Mouse (Mus musculus) forebrain, embryonic 15.5 days (tissue): ENCODE measurements at regions not wholly inside any gene's neighbourhood (a gene's known extent, or its start where the extent isn't known, plus 50 kb on each side); places are given as distances from the start of the nearest gene placed in this dataset.

Experiments used
- ATAC-seq: fragments of 200-750 bp; cut with Nextera tagmentation; replicated peaks from 2 replicates; pipeline ENCODE4 v1.8.0; 2017; ENCODE audit warnings: mild to moderate bottlenecking, moderate TSS enrichment, moderate library complexity
- H3K27ac ChIP-seq: fragments of 300-500 bp; sonication (generic); replicated peaks from 2 replicates; pipeline ENCODE4 v1.5.1; 2015; ENCODE audit warnings: mild to moderate bottlenecking, inconsistent platforms
- H3K27me3 ChIP-seq: fragments of 300-500 bp; sonication (generic); 2 replicates; pipeline ENCODE4 v1.6.1; 2015; ENCODE audit warnings: inconsistent platforms
- H3K36me3 ChIP-seq: fragments of 300-500 bp; sonication (generic); 2 replicates; pipeline ENCODE4 v1.6.1; 2015; ENCODE audit warnings: mild to moderate bottlenecking, inconsistent platforms
- H3K4me1 ChIP-seq: fragments of 300-500 bp; sonication (generic); 2 replicates; pipeline ENCODE4 v1.6.1; 2015; ENCODE audit warnings: inconsistent platforms
- H3K4me2 ChIP-seq: fragments of 300-500 bp; sonication (generic); replicated peaks from 2 replicates; pipeline ENCODE4 v1.6.1; 2015; ENCODE audit warnings: mild to moderate bottlenecking, inconsistent platforms
- H3K4me3 ChIP-seq: fragments of 300-500 bp; sonication (generic); 2 replicates; pipeline ENCODE4 v1.5.1; 2015; ENCODE audit warnings: mild to moderate bottlenecking, inconsistent platforms
- H3K9ac ChIP-seq: fragments of 300-500 bp; sonication (generic); replicated peaks from 2 replicates; pipeline ENCODE4 v1.6.1; 2015; ENCODE audit warnings: mild to moderate bottlenecking, inconsistent platforms
- H3K9me3 ChIP-seq: fragments of 300-500 bp; sonication (generic); 2 replicates; pipeline ENCODE4 v1.6.1; 2016; ENCODE audit warnings: inconsistent platforms
- WGBS: fragments of 180-500 bp; shearing (Covaris S2); methylation state at CpG from one replicate; pipeline ENCODE4 v1.1.7; 2015; ENCODE audit warnings: mixed read lengths; 5-methylcytosine and 5-hydroxymethylcytosine counted together

DNA sequence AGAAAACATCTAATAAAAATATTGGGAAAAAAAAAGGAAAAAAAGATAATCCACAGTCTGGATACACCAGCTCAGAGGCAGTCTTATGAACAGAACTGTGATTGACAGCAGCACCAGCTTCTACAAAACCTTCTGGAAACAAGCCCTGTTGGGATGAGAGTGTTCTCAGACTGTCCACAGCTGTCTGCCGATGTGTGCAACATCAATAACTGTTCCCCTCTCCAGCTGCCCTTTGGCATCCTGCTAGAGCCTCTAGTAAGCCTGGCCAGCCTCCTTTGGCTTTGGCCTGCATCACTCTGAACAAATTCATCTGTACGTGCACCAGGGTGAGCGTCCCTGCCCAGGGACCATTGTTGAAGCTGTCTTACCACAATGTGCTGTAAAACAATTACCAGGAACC lies 137.0 kb upstream of the Irs2 start:
- Histone ChIP-seq H3K27ac (no peak overlapping the region), H3K9ac (no peak overlapping the region), H3K4me3 (no peak overlapping the region), H3K4me1 (no peaks in the 10 kb centered on the region), H3K27me3 (no peaks in the 10 kb centered on the region), H3K4me2 (no peak overlapping the region), H3K9me3 (no peaks in the 10 kb centered on the region), H3K36me3 (no peaks in the 10 kb centered on the region)
- no peak for ATAC-seq
- WGBS = 70% methylated on average over 3 of the region's 3 CpGs

DNA sequence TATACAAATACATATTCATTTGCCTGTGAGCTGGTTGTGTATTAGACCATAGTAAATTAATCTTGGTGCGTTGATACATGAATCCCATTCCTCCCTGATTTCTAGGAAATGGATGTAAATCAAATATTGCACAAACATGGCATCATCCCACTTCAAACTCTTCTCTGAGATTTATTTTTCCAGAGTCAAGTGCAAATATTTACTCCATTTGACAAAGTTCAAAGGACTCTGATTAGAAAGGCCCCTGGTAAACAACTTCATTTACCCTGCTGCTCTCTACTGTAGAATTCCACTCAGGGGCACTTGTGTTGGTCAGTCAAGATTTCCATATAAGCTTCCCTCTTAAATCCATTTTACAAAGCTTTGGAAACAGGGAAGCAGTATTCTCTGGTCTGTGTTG lies 132.3 kb upstream of the Irs2 start:
- no peak overlapping the region for H3K9ac ChIP-seq
- WGBS = 98% methylated on average over 1 of the region's 1 CpGs
- H3K27me3 ChIP-seq = no peaks in the 10 kb centered on the region
- ATAC-seq = no peak
- no peak overlapping the region for H3K27ac ChIP-seq
- H3K36me3 ChIP-seq = no peaks in the 10 kb centered on the region
- H3K9me3 ChIP-seq = no peaks in the 10 kb centered on the region
- no peak overlapping the region for H3K4me2 ChIP-seq
- H3K4me3 ChIP-seq = no peak overlapping the region
- no peaks in the 10 kb centered on the region for H3K4me1 ChIP-seq

DNA sequence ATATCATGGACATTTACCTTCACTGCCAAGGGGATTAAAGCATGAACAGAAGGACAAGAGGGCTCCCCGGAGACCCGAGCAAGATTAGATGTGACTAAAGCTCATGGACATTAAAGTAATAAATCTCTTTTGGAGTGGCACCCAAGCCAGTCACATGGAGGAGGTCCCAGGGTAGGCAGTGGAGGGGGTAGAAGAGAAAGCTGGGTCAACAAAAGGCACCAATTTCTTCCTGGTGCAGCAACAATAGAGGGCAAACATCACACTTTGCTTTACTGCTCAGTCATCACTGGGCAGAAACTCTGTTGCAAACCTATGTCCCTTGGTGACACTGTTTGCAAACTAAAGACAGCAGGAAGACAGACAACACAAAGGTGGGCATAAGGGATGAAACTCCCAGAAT lies 131.0 kb upstream of the Irs2 start:
- WGBS = 87% methylated on average over 2 of the region's 2 CpGs
- H3K4me1 ChIP-seq = no peaks in the 10 kb centered on the region
- no peak overlapping the region for H3K4me3 ChIP-seq
- no peak overlapping the region for H3K4me2 ChIP-seq
- no peaks in the 10 kb centered on the region for H3K27me3 ChIP-seq
- no peaks in the 10 kb centered on the region for H3K36me3 ChIP-seq
- H3K9ac ChIP-seq = no peak overlapping the region
- no peaks in the 10 kb centered on the region for H3K9me3 ChIP-seq
- no peak for ATAC-seq
- H3K27ac ChIP-seq = no peak overlapping the region

DNA sequence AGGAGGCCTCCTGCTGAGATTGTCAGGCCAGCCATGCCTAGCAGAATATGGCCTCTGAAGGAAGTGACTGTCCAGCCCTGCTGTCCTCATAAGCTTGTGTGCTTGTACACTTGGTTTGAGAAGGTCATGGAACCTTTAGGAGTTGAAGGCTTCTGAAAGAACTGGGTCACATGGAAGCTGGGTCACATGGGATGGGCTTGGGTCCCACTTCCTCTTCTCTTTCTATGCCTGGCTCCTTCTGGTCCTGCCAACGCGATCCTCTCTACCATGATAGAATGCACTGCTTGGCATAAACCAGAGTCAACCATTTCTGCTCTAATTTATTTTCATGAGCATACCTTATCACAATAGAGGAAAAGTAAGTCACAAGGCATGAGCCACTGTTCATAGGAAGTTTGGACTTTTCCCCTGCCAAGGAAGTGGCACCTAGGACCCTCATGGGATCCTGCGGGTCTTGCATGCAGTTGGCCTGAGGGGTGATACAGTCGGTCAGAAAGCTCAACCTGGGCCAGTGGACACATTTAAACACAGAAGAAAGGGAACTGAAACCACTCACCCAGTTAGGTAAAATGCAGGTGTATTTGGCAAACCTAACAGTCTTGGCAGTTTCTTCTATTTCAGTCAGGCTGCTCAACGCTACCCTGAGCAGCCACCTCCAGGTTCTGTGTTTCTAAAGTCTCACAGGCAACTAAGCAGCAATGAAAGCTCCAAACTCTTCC lies 130.2 kb upstream of the Irs2 start:
- H3K36me3 ChIP-seq = no peaks in the 10 kb centered on the region
- no peak overlapping the region for H3K4me2 ChIP-seq
- 93% methylated on average over 5 of the region's 5 CpGs for WGBS
- no peaks in the 10 kb centered on the region for H3K27me3 ChIP-seq
- H3K9me3 ChIP-seq = no peaks in the 10 kb centered on the region
- no peak for ATAC-seq
- H3K27ac ChIP-seq = no peak overlapping the region
- no peaks in the 10 kb centered on the region for H3K4me1 ChIP-seq
- no peak overlapping the region for H3K4me3 ChIP-seq
- no peak overlapping the region for H3K9ac ChIP-seq

DNA sequence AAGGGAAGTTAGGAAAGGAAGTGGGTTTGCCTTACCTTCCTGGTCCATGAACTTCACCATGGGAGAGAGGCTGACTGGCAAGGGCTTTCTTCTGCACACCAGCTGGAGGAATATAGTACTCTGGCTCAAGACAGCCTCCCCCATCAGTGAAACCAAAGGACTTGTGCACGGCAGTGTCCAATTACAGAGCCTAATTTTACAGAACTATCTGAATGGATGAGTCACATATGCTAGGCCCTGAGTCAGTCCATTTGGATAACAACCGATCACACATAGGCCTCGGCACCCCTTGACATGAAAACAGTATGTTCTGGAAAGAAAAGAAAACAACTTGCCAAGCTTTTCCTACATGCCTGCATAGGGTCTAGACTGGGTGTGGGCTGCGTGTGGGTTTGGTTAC lies 128.3 kb upstream of the Irs2 start:
- WGBS = 92% methylated on average over 4 of the region's 4 CpGs

DNA sequence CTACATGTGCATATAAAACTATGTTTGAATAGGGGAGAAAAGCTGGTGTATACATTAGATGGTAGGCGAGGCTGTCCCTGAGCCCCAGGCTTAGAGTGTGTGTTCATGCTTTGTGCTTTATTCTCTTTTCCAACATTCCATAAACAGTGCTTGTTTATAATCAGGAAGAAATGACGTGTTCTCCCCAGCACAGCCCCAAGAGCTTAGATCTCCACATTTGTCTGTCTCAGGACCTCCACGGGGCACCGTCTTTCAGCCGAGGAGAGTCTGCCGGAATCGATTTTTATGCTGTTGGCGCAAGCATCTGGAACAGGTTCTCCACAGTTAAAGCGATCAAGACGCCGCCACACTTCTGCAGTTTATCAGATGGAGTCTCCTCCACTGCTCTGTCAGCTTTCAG lies 126.9 kb upstream of the Irs2 start:
- Histone ChIP-seq H3K9me3 (no peaks in the 10 kb centered on the region), H3K4me1 (no peaks in the 10 kb centered on the region), H3K4me3 (no peak overlapping the region), H3K9ac (no peak overlapping the region), H3K36me3 (no peaks in the 10 kb centered on the region), H3K27me3 (no peaks in the 10 kb centered on the region), H3K27ac (no peak overlapping the region), H3K4me2 (no peak overlapping the region)
- ATAC-seq = no peak
- 89% methylated on average over 11 of the region's 11 CpGs for WGBS

More for the DNA sequence above, 128.3 kb upstream of the Irs2 start:
- no peak overlapping the region for H3K27ac ChIP-seq
- no peak overlapping the region for H3K9ac ChIP-seq
- H3K9me3 ChIP-seq = no peaks in the 10 kb centered on the region
- H3K36me3 ChIP-seq = no peaks in the 10 kb centered on the region
- ATAC-seq = no peak
- H3K4me1 ChIP-seq = no peaks in the 10 kb centered on the region
- H3K27me3 ChIP-seq = no peaks in the 10 kb centered on the region
- no peak overlapping the region for H3K4me2 ChIP-seq
- H3K4me3 ChIP-seq = no peak overlapping the region

DNA sequence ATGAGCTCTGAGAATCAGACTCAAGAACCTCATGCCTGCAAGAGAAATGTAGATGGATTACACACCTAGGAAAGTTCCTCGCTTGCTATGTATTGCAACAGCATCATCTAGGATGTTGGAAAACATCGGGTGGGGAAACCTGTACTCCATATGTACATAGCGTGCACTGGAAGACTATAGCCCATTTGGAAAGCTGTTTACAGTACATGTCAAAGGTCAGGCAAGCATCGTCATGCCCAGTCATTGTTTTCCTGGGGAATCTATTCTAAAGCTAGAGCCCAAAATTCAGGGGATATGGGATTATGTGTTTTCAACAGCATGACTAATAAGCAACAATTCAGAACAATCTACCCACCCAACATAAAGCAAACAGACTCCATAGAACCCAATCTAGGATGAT lies 126.3 kb upstream of the Irs2 start:
- Histone ChIP-seq H3K9me3 (no peaks in the 10 kb centered on the region), H3K36me3 (no peaks in the 10 kb centered on the region), H3K4me3 (no peak overlapping the region), H3K27me3 (no peaks in the 10 kb centered on the region), H3K4me2 (no peak overlapping the region), H3K27ac (no peak overlapping the region), H3K9ac (no peak overlapping the region), H3K4me1 (no peaks in the 10 kb centered on the region)
- ATAC-seq = no peak
- 96% methylated on average over 4 of the region's 4 CpGs for WGBS

DNA sequence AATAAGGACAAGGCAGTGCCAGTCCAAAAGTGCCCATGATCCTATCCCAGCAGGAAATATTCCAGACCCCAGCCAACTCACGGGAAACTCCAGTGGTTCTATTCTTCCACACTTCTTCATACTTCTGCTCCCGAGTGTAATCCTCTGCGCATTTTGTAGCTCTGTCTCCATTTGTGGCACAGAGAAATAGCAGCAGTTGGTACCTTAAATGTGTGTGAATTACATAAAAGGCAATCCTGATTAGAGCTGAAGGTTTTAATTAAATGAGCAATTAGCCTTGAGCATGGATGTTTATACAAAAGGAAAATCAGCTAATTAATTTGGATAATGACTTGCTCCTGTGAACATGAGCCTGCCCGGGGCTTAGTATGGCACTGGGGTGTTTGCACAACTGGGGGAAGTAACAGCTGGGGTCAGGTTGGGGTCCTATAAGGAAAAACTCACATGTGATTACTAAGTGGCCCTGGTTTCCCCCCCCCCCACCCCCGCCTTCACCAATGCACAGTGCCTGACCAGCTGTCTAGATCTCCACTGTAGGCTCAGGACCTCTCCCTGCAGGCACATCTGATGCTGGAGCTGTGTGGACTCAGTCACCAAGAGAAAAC lies 110.9 kb upstream of the Irs2 start:
- WGBS = 22% methylated on average over 5 of the region's 5 CpGs
- peaks cover 25% of the 10 kb centered on the region for H3K4me1 ChIP-seq

DNA sequence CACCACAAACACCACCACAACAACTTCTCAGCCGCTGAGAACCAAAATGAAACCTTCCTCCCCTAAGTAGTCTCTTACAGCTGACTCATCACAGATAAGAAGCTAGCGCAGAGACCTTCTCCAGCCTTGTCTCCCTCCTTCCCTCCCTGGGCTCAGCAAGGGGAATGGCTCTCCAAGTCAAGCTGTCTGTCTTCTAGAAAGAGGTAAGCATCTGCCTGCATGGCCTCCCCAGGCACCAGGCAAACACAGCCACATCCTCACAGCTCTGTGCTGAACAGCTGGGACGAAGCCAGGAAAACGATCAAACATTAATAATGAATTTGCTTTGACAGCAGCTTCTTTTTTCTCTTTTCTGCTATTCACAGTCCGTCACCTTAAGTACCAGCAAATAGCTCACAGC lies 108.3 kb upstream of the Irs2 start:
- Histone ChIP-seq H3K4me3 (no peak overlapping the region), H3K27ac (no peak overlapping the region), H3K4me2 (no peak overlapping the region), H3K27me3 (peaks cover 12% of the 10 kb centered on the region; the same call in 1 of the 2 replicates), H3K9ac (no peak overlapping the region), H3K36me3 (no peaks in the 10 kb centered on the region), H3K4me1 (peaks cover 25% of the 10 kb centered on the region), H3K9me3 (no peaks in the 10 kb centered on the region)
- ATAC-seq = no peak
- 64% methylated on average over 5 of the region's 5 CpGs for WGBS

More for the DNA sequence above, 110.9 kb upstream of the Irs2 start:
- no peak overlapping the region for H3K27ac ChIP-seq
- no peak overlapping the region for H3K4me3 ChIP-seq
- no peak overlapping the region for H3K9ac ChIP-seq
- H3K27me3 ChIP-seq = peaks cover 20% of the 10 kb centered on the region; the same call in 1 of the 2 replicates
- H3K36me3 ChIP-seq = no peaks in the 10 kb centered on the region
- no peaks in the 10 kb centered on the region for H3K9me3 ChIP-seq
- ATAC-seq = peak; percentile 63
- no peak overlapping the region for H3K4me2 ChIP-seq

DNA sequence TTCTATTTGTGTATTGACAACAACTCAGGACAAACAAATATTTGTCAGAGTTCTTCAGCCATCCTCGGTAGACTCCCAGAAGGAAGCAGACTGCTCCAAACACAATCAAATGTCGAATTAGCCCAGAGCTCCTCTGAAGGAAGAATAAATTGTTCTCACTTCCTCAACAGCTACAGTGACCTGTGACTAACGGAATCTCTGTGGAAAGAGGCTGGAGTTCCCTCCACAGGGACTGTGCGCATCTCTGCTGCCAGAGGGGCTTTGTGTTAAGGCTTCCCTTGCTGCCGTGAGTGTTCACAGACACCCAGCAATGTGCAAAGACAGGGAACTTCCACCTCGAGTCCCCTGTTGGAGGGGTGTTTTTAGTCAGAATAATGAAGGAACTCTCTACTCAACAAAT lies 107.0 kb upstream of the Irs2 start:
- H3K4me1 ChIP-seq = peaks cover 25% of the 10 kb centered on the region
- H3K9me3 ChIP-seq = no peaks in the 10 kb centered on the region
- 0 out of 2 replicates have a peak overlapping the region, but pooled peaks have one; percentile 6 for H3K27ac ChIP-seq
- no peak overlapping the region for H3K4me3 ChIP-seq
- H3K27me3 ChIP-seq = peaks cover 5% of the 10 kb centered on the region; the same call in 1 of the 2 replicates
- no peak overlapping the region for H3K4me2 ChIP-seq
- no peaks in the 10 kb centered on the region for H3K36me3 ChIP-seq
- WGBS = 50% methylated on average over 6 of the region's 6 CpGs
- no peak for ATAC-seq
- H3K9ac ChIP-seq = no peak overlapping the region

DNA sequence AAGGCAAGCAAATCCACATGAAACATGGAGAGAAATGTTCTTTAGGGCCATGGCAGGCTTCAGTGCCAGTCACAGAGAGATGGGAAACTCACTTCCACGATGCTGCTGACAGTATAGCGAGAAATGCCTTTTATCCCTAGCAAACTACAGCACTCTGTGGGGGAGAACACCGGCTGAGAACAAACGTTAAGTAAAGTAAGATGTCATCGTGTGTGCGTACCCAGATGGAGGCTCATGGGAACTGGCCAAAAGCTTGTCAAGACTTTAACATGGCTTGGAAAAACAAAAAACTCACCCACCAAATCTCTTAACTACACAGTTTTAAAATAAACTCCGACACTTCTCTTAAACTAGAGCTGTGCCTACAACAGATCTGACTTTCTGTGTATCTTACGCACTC lies 106.3 kb upstream of the Irs2 start:
- Histone ChIP-seq H3K9ac (no peak overlapping the region), H3K4me2 (no peak overlapping the region), H3K4me3 (no peak overlapping the region), H3K4me1 (peaks cover 25% of the 10 kb centered on the region), H3K36me3 (no peaks in the 10 kb centered on the region), H3K27ac (no peak overlapping the region), H3K27me3 (peaks cover 5% of the 10 kb centered on the region; the same call in 1 of the 2 replicates), H3K9me3 (no peaks in the 10 kb centered on the region)
- WGBS = 55% methylated on average over 8 of the region's 8 CpGs
- ATAC-seq = 0 out of 2 replicates have a peak, but pooled peaks have one; percentile 27

DNA sequence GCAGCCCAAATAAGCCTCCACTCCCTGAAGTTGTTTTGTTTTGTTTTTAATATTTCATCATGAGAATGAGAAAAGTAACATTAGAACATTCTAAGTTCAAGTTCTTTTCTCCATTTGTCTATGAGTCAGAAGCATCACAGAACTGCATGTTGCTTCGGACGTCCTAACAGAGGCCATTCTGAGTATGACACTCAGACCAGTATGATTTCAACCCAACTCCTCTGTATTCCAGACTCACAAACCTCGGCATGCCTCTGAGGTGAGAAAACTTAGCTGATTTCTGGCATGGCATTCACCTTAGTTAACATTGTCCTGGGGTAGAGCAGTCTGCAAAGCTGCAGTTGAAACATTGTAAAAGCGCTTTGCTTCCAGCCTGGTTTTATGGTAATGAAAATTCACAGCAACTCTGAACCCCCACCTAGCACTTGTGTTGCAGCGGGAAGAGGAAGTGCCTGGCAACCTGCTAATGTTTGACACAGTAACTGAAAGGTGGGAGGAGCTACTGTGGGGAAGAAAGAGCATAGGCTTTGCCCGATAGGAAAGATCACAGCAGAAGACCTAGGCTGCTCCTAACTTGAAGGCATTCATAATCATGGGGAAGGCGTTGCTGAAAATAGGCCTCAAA lies 104.8 kb upstream of the Irs2 start:
- ATAC-seq = no peak
- peaks cover 5% of the 10 kb centered on the region; the same call in 1 of the 2 replicates for H3K27me3 ChIP-seq
- WGBS = 71% methylated on average over 7 of the region's 7 CpGs
- no peaks in the 10 kb centered on the region for H3K9me3 ChIP-seq
- 0 out of 2 replicates have a peak, but pooled peaks cover 17% of the 10 kb centered on the region for H3K4me1 ChIP-seq
- H3K4me2 ChIP-seq = no peak overlapping the region
- no peaks in the 10 kb centered on the region for H3K36me3 ChIP-seq
- H3K4me3 ChIP-seq = no peak overlapping the region
- no peak overlapping the region for H3K9ac ChIP-seq
- no peak overlapping the region for H3K27ac ChIP-seq
